Mouse (Mus musculus) MEL (cell line): ENCODE results near the gene Ift57. TPM values are rescaled to one million over a fixed set of nuclear protein-coding genes. Genes with fewer than 3 reads are reported as not detected.

Source experiments
- DNase-seq: peaks from one replicate; pipeline ENCODE4 v3.0.0; 2011; ENCODE audit warnings: low read depth, low spot score
- H3K27ac ChIP-seq: 2 replicates; pipeline ENCODE4 v1.5.1; 2012; ENCODE audit warnings: low read depth, mild to moderate bottlenecking, control low read depth, low read length, moderate library complexity; ENCODE audit not compliant: control insufficient read depth
- H3K27me3 ChIP-seq, 2 experiments: fragments of 150-350 bp in 1 of 2; sonication (generic) in 1 of 2; 2 replicates each; pipeline ENCODE4 v1.6.1; 2012; ENCODE audit warnings: low read length in 2 of 2, mild to moderate bottlenecking in 2 of 2, improper control_type of control experiment in 1 of 2, moderate library complexity in 1 of 2; ENCODE audit not compliant: insufficient read depth in 2 of 2, control insufficient read depth in 1 of 2
- H3K36me3 ChIP-seq, 2 experiments: 2 replicates each; pipeline ENCODE4 v1.6.1; 2012 to 2014; ENCODE audit warnings: low read length in 2 of 2, improper control_type of control experiment in 1 of 2, inconsistent platforms in 1 of 2, mild to moderate bottlenecking in 1 of 2; ENCODE audit not compliant: insufficient read depth in 2 of 2, control insufficient read depth in 1 of 2
- H3K4me1 ChIP-seq, 2 experiments: fragments of 150-350 bp in 1 of 2; sonication (generic) in 1 of 2; 2 replicates each; pipeline ENCODE4 v1.6.1; 2012; ENCODE audit warnings: low read length in 2 of 2, improper control_type of control experiment in 1 of 2, mild to moderate bottlenecking in 1 of 2; ENCODE audit not compliant: insufficient read depth in 2 of 2, control insufficient read depth in 1 of 2
- H3K4me3 ChIP-seq, 2 experiments: fragments of 150-350 bp in 1 of 2; sonication (generic) in 1 of 2; 2 replicates each; pipeline ENCODE4 v1.5.1; 2012; ENCODE audit warnings: low read depth in 2 of 2, low read length in 2 of 2, mild to moderate bottlenecking in 2 of 2, moderate library complexity in 2 of 2, control low read depth in 1 of 2, improper control_type of control experiment in 1 of 2; ENCODE audit not compliant: control insufficient read depth in 1 of 2, insufficient read depth in 1 of 2
- H3K79me2 ChIP-seq: 2 replicates; pipeline ENCODE4 v1.6.1; 2012; ENCODE audit warnings: mild to moderate bottlenecking, low read length, moderate library complexity; ENCODE audit not compliant: control insufficient read depth, poor library complexity, insufficient read depth
- H3K9ac ChIP-seq: 2 replicates; pipeline ENCODE4 v1.6.1; 2012; ENCODE audit warnings: low read depth, mild to moderate bottlenecking, control low read depth, low read length, moderate library complexity; ENCODE audit not compliant: control insufficient read depth, poor library complexity, severe bottlenecking
- H3K9me3 ChIP-seq: fragments of 150-350 bp; sonication (generic); replicated peaks from 2 replicates; pipeline ENCODE4 v1.6.1; 2012; ENCODE audit warnings: mild to moderate bottlenecking, low read length, improper control_type of control experiment, moderate library complexity; ENCODE audit not compliant: insufficient read depth
- BHLHE40 ChIP-seq: IDR thresholded peaks from 2 replicates; pipeline ENCODE4 v1.6.1; 2012; ENCODE audit warnings: low read depth, mild to moderate bottlenecking, inconsistent platforms, low read length, improper control_type of control experiment, borderline replicate concordance
- CHD1 ChIP-seq: IDR thresholded peaks from 2 replicates; pipeline ENCODE4 v1.6.1; 2012; ENCODE audit warnings: low read depth, mild to moderate bottlenecking, inconsistent platforms, low read length, improper control_type of control experiment
- CHD2 ChIP-seq: IDR thresholded peaks from 2 replicates; pipeline ENCODE4 v1.6.1; 2011; ENCODE audit warnings: low read length, improper control_type of control experiment
- CTCF ChIP-seq, 3 experiments: IDR thresholded peaks in 2 of 3; conservative IDR thresholded peaks in 1 of 3; 2 replicates each; pipeline ENCODE4 v1.5.1; 2011 to 2012; ENCODE audit warnings: low read length in 3 of 3, low read depth in 2 of 3, mild to moderate bottlenecking in 2 of 3, improper control_type of control experiment in 1 of 3, inconsistent platforms in 1 of 3, mixed read lengths in 1 of 3, moderate library complexity in 1 of 3; ENCODE audit not compliant: control insufficient read depth in 1 of 3, insufficient read depth in 1 of 3, poor library complexity in 1 of 3, severe bottlenecking in 1 of 3
- EP300 ChIP-seq, 2 experiments: IDR thresholded peaks; 2 replicates each; pipeline ENCODE4 v1.6.1; 2011; ENCODE audit warnings: improper control_type of control experiment in 2 of 2, low read length in 2 of 2, low read depth in 1 of 2, mild to moderate bottlenecking in 1 of 2
- GABPA ChIP-seq: IDR thresholded peaks from 2 replicates; pipeline ENCODE4 v1.6.1; 2012; ENCODE audit warnings: low read depth, mild to moderate bottlenecking, inconsistent platforms, low read length, improper control_type of control experiment, moderate library complexity
- GATA1 ChIP-seq: IDR thresholded peaks from 2 replicates; pipeline ENCODE4 v1.6.1; 2011; ENCODE audit warnings: low read depth, low read length, improper control_type of control experiment
- HCFC1 ChIP-seq: IDR thresholded peaks from 2 replicates; pipeline ENCODE4 v1.6.1; 2012; ENCODE audit warnings: low read depth, mild to moderate bottlenecking, inconsistent platforms, low read length, improper control_type of control experiment, moderate library complexity
- JUND ChIP-seq: IDR thresholded peaks from 2 replicates; pipeline ENCODE4 v1.6.1; 2011; ENCODE audit warnings: low read depth, mild to moderate bottlenecking, improper control_type of control experiment, low read length
- KAT2A ChIP-seq: conservative IDR thresholded peaks from 2 replicates; pipeline ENCODE4 v1.6.1; 2012; ENCODE audit warnings: low read depth, low read length, improper control_type of control experiment, inconsistent platforms
- MAZ ChIP-seq: IDR thresholded peaks from 2 replicates; pipeline ENCODE4 v1.6.1; 2012; ENCODE audit warnings: low read depth, mild to moderate bottlenecking, inconsistent platforms, low read length, improper control_type of control experiment
- MEF2A ChIP-seq: IDR thresholded peaks from 2 replicates; pipeline ENCODE4 v1.6.1; 2014; ENCODE audit warnings: low read depth, mild to moderate bottlenecking, inconsistent platforms, low read length, improper control_type of control experiment; ENCODE audit not compliant: poor library complexity, insufficient replicate concordance, severe bottlenecking; ENCODE audit errors: extremely low read depth
- MXI1 ChIP-seq: IDR thresholded peaks from 2 replicates; pipeline ENCODE4 v1.6.1; 2011; ENCODE audit warnings: mild to moderate bottlenecking, low read depth, low read length, improper control_type of control experiment
- MYB ChIP-seq: IDR thresholded peaks from 2 replicates; pipeline ENCODE4 v1.6.1; 2011; ENCODE audit warnings: mild to moderate bottlenecking, low read depth, low read length, improper control_type of control experiment
- MYC ChIP-seq: IDR thresholded peaks from 2 replicates; pipeline ENCODE4 v1.6.1; 2011; ENCODE audit warnings: low read depth, mild to moderate bottlenecking, low read length, improper control_type of control experiment, moderate library complexity
- NELFE ChIP-seq: IDR thresholded peaks from 2 replicates; pipeline ENCODE4 v1.6.1; 2011; ENCODE audit warnings: low read depth, low read length, improper control_type of control experiment
- NRF1 ChIP-seq: IDR thresholded peaks from 2 replicates; pipeline ENCODE4 v1.6.1; 2014; ENCODE audit warnings: low read depth, mild to moderate bottlenecking, inconsistent platforms, low read length, improper control_type of control experiment, moderate library complexity; ENCODE audit not compliant: poor library complexity, insufficient read depth, severe bottlenecking
- POLR2A ChIP-seq, 2 experiments: IDR thresholded peaks; 2 replicates each; pipeline ENCODE4 v1.6.1; 2011 to 2012; ENCODE audit warnings: low read length in 2 of 2, mild to moderate bottlenecking in 2 of 2, control low read depth in 1 of 2, improper control_type of control experiment in 1 of 2, low read depth in 1 of 2, moderate library complexity in 1 of 2; ENCODE audit not compliant: control insufficient read depth in 1 of 2, insufficient read depth in 1 of 2, poor library complexity in 1 of 2
- RAD21 ChIP-seq: IDR thresholded peaks from 2 replicates; pipeline ENCODE4 v1.6.1; 2011; ENCODE audit warnings: mild to moderate bottlenecking, low read depth, low read length, improper control_type of control experiment
- RCOR1 ChIP-seq: IDR thresholded peaks from 2 replicates; pipeline ENCODE4 v1.6.1; 2012; ENCODE audit warnings: low read depth, mild to moderate bottlenecking, inconsistent platforms, low read length, improper control_type of control experiment
- SMC3 ChIP-seq: IDR thresholded peaks from 2 replicates; pipeline ENCODE4 v1.6.1; 2011; ENCODE audit warnings: low read depth, low read length, improper control_type of control experiment
- TAL1 ChIP-seq: IDR thresholded peaks from 2 replicates; pipeline ENCODE4 v1.6.1; 2012; ENCODE audit warnings: mild to moderate bottlenecking, inconsistent platforms, low read length, moderate library complexity, mixed read lengths
- TBP ChIP-seq: IDR thresholded peaks from 2 replicates; pipeline ENCODE4 v1.8.0; 2011; ENCODE audit warnings: low read depth, low read length, improper control_type of control experiment
- UBTF ChIP-seq: IDR thresholded peaks from 2 replicates; pipeline ENCODE4 v1.6.1; 2012; ENCODE audit warnings: low read depth, mild to moderate bottlenecking, inconsistent platforms, low read length, improper control_type of control experiment, moderate library complexity, borderline replicate concordance; ENCODE audit not compliant: insufficient read depth
- USF1 ChIP-seq: IDR thresholded peaks from 2 replicates; pipeline ENCODE4 v1.6.1; 2014; ENCODE audit warnings: low read depth, mild to moderate bottlenecking, inconsistent platforms, low read length, improper control_type of control experiment, moderate library complexity
- USF2 ChIP-seq, 2 experiments: IDR thresholded peaks; 2 replicates each; pipeline ENCODE4 v1.6.1; 2011 to 2012; ENCODE audit warnings: improper control_type of control experiment in 2 of 2, low read length in 2 of 2, borderline replicate concordance in 1 of 2, inconsistent platforms in 1 of 2, low read depth in 1 of 2, mild to moderate bottlenecking in 1 of 2; ENCODE audit not compliant: insufficient read depth in 1 of 2
- ZC3H11A ChIP-seq: IDR thresholded peaks from 2 replicates; pipeline ENCODE4 v1.6.1; 2012; ENCODE audit warnings: low read depth, mild to moderate bottlenecking, inconsistent platforms, low read length, improper control_type of control experiment
- ZKSCAN1 ChIP-seq: IDR thresholded peaks from 2 replicates; pipeline ENCODE4 v1.6.1; 2012; ENCODE audit warnings: low read depth, mild to moderate bottlenecking, inconsistent platforms, low read length, improper control_type of control experiment, moderate library complexity
- ZMIZ1 ChIP-seq: IDR thresholded peaks from 2 replicates; pipeline ENCODE4 v1.6.1; 2012; ENCODE audit warnings: low read depth, mild to moderate bottlenecking, inconsistent platforms, low read length, improper control_type of control experiment, moderate library complexity
- polyA plus RNA-seq, 2 experiments: library from polyadenylated mRNA; stranded (reverse) in 1 of 2; unstranded in 1 of 2; fragments of >175 nt in 1 of 2; fragments of >200 nt in 1 of 2; gene quantifications; 2 replicates each; pipeline versions ENCODE4 v1.2.1 to v1.2.4; 2012; ENCODE audit warnings: low replicate concordance in 2 of 2, low read depth in 1 of 2; ENCODE audit not compliant: insufficient read length in 2 of 2, insufficient read depth in 1 of 2, missing spikeins in 1 of 2
- total RNA-seq: library from RNA; depleted of rRNA; stranded (reverse); fragments of 300-350 nt; gene quantifications from 2 replicates; pipeline ENCODE4 v1.2.3, GENCODE M21; 2012

Ift57 gene
- total and polyA plus RNA-seq, 3 experiments = 5.7 to 11.1 TPM; not detected in 1

GRCm38 (mm10) chr16:49768491-49769031, 69.5 kb downstream of the Ift57 start:
- Histone ChIP-seq H3K9me3 (no peaks in the 10 kb centered on the region), H3K36me3 (peaks cover 0 to 33% of the 10 kb centered on the region in 2 experiments; a peak in 2 of 4 replicates), H3K4me3 (no peak overlapping the region), H3K27me3 (no peaks in the 10 kb centered on the region), H3K9ac (no peak overlapping the region), H3K79me2 (no peaks in the 10 kb centered on the region), H3K27ac (peak overlapping the region; percentile 31; the same call in 1 of the 2 replicates), H3K4me1 (peaks cover 18 to 19% of the 10 kb centered on the region in 2 experiments)
- no peak for TF ChIP-seq MEF2A
- TF ChIP-seq EP300 (IDR thresholded peaks at IDR 0.05; ENCODE audit: low read depth in 1 of 2, low read length in 2 of 2) = no peak
- TF ChIP-seq NRF1 = no peak
- no peak for TF ChIP-seq TBP
- no peak for DNase-seq

GRCm38 (mm10) chr16:49769831-49770261, 70.8 kb downstream of the Ift57 start:
- peak; percentile 74 for DNase-seq
- Histone ChIP-seq H3K36me3 (peaks cover 0 to 36% of the 10 kb centered on the region in 2 experiments; a peak in 2 of 4 replicates), H3K27me3 (no peaks in the 10 kb centered on the region), H3K27ac (peak overlapping the region; percentile 94), H3K9me3 (no peaks in the 10 kb centered on the region), H3K79me2 (no peaks in the 10 kb centered on the region), H3K4me1 (peaks cover 18 to 30% of the 10 kb centered on the region in 2 experiments), H3K9ac (peak overlapping the region; percentile 17), H3K4me3 (peak overlapping the region in 1 of 2 experiments; percentile 3; a peak in 2 of 4 replicates)
- TF ChIP-seq MAZ = 0 out of 2 replicates have a peak, but pooled peaks have one; percentile 13
- TF ChIP-seq CTCF (IDR thresholded peaks at IDR 0.05 in 2 of 3, conservative IDR thresholded peaks at IDR 0.05 in 1 of 3; ENCODE audit: control insufficient read depth in 1 of 3, insufficient read depth in 1 of 3, low read depth in 2 of 3, low read length in 3 of 3, poor library complexity in 1 of 3, severe bottlenecking in 1 of 3) = no peak
- no peak for TF ChIP-seq CHD1
- peak; percentile 45; the same call in 1 of the 2 replicates for TF ChIP-seq MYB
- TF ChIP-seq ZC3H11A = no peak; the same call in 1 of the 2 replicates
- no peak for TF ChIP-seq RCOR1
- peak; percentile 35; the same call in 1 of the 2 replicates for TF ChIP-seq TBP
- TF ChIP-seq GATA1 = peak; percentile 47; the same call in 1 of the 2 replicates
- no peak for TF ChIP-seq RAD21
- no peak for TF ChIP-seq NRF1
- TF ChIP-seq ZMIZ1 = 0 out of 2 replicates have a peak, but pooled peaks have one; percentile 58
- TF ChIP-seq SMC3 = no peak
- TF ChIP-seq BHLHE40 = no peak
- TF ChIP-seq TAL1 = peak; percentile 49
- 0 out of 2 replicates have a peak, but pooled peaks have one; percentile 32 for TF ChIP-seq MXI1
- no peak for TF ChIP-seq HCFC1
- no peak for TF ChIP-seq CHD2
- no peak for TF ChIP-seq POLR2A (IDR thresholded peaks at IDR 0.05; ENCODE audit: control insufficient read depth in 1 of 2, insufficient read depth in 1 of 2, low read depth in 1 of 2, low read length in 2 of 2, poor library complexity in 1 of 2)
- TF ChIP-seq USF2 (IDR thresholded peaks at IDR 0.05; ENCODE audit: borderline replicate concordance in 1 of 2, insufficient read depth in 1 of 2, low read depth in 1 of 2, low read length in 2 of 2) = no peak
- TF ChIP-seq MYC = 0 out of 2 replicates have a peak, but pooled peaks have one; percentile 31
- no peak for TF ChIP-seq MEF2A
- no peak for TF ChIP-seq JUND
- no peak for TF ChIP-seq USF1
- TF ChIP-seq KAT2A = 0 out of 2 replicates have a peak, but pooled peaks have one; percentile 10
- TF ChIP-seq GABPA = 0 out of 2 replicates have a peak, but pooled peaks have one; percentile 56
- TF ChIP-seq UBTF = no peak
- TF ChIP-seq NELFE = no peak
- no peak for TF ChIP-seq ZKSCAN1
